Mouse (Mus musculus) embryonic facial prominence, embryonic 14.5 days (tissue): Measurements from ENCODE around the gene Ankrd27. TPM values are rescaled to one million over a fixed set of nuclear protein-coding genes. Genes with fewer than 3 reads are reported as not detected.

Experiments used
- ATAC-seq: fragments of 200-750 bp; cut with Nextera tagmentation; 2 replicates; pipeline ENCODE4 v1.8.0; 2017; ENCODE audit warnings: low read depth, moderate number of reproducible peaks, moderate TSS enrichment
- DNase-seq: peaks from one replicate; pipeline ENCODE4 v3.0.0-alpha.2; 2015; ENCODE audit warnings: low spot score
- H3K27ac ChIP-seq: fragments of 300-500 bp; sonication (generic); replicated peaks from 2 replicates; pipeline ENCODE4 v1.5.1; 2014; ENCODE audit warnings: low read depth, mild to moderate bottlenecking, low read length, moderate library complexity
- H3K27me3 ChIP-seq: fragments of 300-500 bp; sonication (generic); replicated peaks from 2 replicates; pipeline ENCODE4 v1.6.1; 2014; ENCODE audit warnings: low read length; ENCODE audit not compliant: control insufficient read depth, insufficient read depth
- H3K36me3 ChIP-seq: fragments of 300-500 bp; sonication (generic); 2 replicates; pipeline ENCODE4 v1.6.1; 2014; ENCODE audit warnings: low read length, mixed read lengths; ENCODE audit not compliant: control insufficient read depth, insufficient read depth
- H3K4me1 ChIP-seq: fragments of 300-500 bp; sonication (generic); 2 replicates; pipeline ENCODE4 v1.6.1; 2014; ENCODE audit warnings: antibody characterized with exemption, low read length; ENCODE audit not compliant: control insufficient read depth, insufficient read depth
- H3K4me2 ChIP-seq: fragments of 300-500 bp; sonication (generic); 2 replicates; pipeline ENCODE4 v1.6.1; 2014; ENCODE audit warnings: low read depth, mild to moderate bottlenecking, low read length, moderate library complexity, mixed read lengths
- H3K4me3 ChIP-seq: fragments of 300-500 bp; sonication (generic); 2 replicates; pipeline ENCODE4 v1.5.1; 2014; ENCODE audit warnings: low read depth, mild to moderate bottlenecking, low read length
- H3K9ac ChIP-seq: fragments of 300-500 bp; sonication (generic); 2 replicates; pipeline ENCODE4 v1.6.1; 2014; ENCODE audit warnings: low read depth, mild to moderate bottlenecking, low read length, moderate library complexity, mixed read lengths
- H3K9me3 ChIP-seq: fragments of 300-500 bp; sonication (generic); 2 replicates; pipeline ENCODE4 v1.6.1; 2016; ENCODE audit warnings: low read length; ENCODE audit not compliant: control insufficient read depth
- WGBS: fragments of 180-500 bp; shearing (Covaris S2); extraction: QIAGEN DNeasy Blood & Tissue Kit; methylation state at CpG from one replicate; pipeline ENCODE4 v1.1.7; 2014; 5-methylcytosine and 5-hydroxymethylcytosine counted together
- polyA plus RNA-seq: library from polyadenylated mRNA; unstranded; fragments of >200 nt; fragmentation: Nextera tagmentation; extraction: Ambion mirVana; gene quantifications from 2 replicates; pipeline ENCODE4 v1.2.1, GENCODE M21; 2014

Ankrd27 gene
- polyA plus RNA-seq, 1 experiment from 2014 or later: 42.0 TPM

DNA sequence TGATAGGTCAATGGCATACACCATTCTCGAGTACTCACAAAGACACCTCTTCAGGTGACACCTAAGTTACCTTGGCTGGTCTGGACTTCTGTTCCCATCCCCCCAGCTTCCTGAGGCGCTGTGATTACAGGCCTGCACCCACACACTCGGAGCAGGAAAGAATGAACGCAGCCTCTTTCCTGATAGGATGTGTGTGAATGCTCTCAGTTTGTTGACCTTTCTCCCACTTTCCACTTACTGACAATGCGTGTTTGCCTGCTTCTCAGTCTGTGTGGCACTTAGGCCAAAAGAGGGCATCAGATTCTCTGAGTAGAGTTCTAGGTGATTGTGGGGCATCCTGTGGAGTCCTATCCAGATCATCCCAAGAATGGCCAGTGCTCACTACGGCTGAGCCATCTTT is 54.0 kb downstream of the Ankrd27 start:
- H3K4me2 ChIP-seq: no peak overlapping the region
- H3K4me3 ChIP-seq: no peak overlapping the region
- no peaks in the 10 kb centered on the region for H3K4me1 ChIP-seq
- peaks cover 85% of the 10 kb centered on the region for H3K36me3 ChIP-seq
- 86% methylated on average over 6 of the region's 6 CpGs for WGBS
- DNase-seq: no peak
- no peaks in the 10 kb centered on the region for H3K9me3 ChIP-seq
- H3K27me3 ChIP-seq: no peaks in the 10 kb centered on the region
- ATAC-seq: no peak
- no peak overlapping the region for H3K27ac ChIP-seq
- H3K9ac ChIP-seq: no peak overlapping the region

DNA sequence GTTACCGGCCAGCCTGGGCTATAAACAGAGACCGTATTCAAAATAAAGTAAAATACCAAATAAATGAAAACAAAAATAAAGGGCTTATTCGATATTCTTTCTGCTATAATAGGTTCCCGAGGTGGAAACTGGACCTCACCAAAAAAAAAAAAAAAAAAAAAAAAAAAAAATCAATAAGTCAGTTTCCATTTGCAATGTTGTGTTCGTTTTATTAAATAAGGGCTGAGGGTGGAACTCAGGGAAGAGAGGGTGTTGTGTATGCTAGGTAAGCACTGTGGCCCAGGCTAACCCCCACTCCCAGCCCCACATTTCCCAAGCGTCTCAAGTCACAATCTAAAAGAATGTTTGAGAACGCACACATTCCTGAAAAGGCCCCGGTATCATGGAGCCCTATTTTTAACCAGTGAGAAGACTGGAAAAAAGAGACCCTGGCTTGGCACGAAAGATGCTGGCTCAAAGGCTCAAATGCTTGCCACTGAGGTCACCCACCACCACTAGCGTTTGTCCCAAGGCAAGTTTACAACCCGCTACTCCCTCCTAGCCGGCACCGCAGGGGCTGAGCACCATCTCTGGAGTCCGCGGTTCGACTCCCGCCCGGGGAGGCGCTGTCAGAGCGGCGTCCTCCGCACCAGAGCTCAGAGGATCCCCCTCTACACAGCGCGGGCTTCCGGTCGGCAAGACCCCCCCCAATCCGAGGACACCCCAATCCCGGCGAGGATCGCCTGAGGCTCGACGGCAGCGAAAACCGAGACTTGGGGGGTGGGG is 60.5 kb downstream of the Ankrd27 start:
- Histone ChIP-seq H3K4me2 (peak overlapping the region; percentile 71), H3K4me1 (no peaks in the 10 kb centered on the region), H3K36me3 (peaks cover 39% of the 10 kb centered on the region), H3K4me3 (peak overlapping the region; percentile 95), H3K27me3 (no peaks in the 10 kb centered on the region), H3K9ac (peak overlapping the region; percentile 95), H3K27ac (peak overlapping the region; percentile 76), H3K9me3 (no peaks in the 10 kb centered on the region)
- ATAC-seq (peak; percentile 50), DNase-seq (peak; percentile 26)
- 13% methylated on average over 23 of the region's 34 CpGs for WGBS

DNA sequence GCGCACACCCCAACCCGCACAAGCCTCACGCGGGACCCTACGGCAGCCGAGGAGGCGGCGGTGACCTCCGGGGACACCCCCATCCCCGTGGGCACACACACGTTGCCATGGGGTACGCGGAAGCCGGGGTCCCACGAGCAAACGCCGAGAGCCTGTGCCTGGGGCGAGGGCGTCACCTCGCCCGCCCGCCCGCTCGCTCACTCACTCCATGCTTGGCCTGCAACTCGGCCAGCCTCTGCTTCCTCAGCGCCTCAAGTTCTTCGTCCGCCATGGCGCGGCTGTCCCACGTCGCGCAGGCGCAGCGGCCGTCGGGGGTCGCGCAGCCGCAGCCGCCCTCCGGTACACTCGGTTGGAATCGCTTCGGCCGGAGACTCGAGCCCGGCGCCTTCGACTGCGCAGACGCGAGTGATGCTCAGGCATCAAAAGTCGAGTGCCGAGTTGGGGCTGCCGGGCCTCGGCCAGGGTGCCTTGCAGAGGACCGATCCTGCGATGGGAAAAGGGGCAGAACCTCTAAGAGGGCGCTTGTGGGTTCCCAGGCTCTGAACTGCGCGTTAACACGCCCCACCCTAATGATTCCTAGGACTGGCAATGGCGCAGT is 61.2 kb downstream of the Ankrd27 start, which contains the start of gene Pdcd5:
Gene Pdcd5, minus strand, starts transcription at position 421 of the 598 bp plus-strand sequence.
- Histone ChIP-seq H3K4me2 (peak within 1 kb of the TSS; percentile 71), H3K4me1 (no peaks in the 10 kb centered on the region), H3K36me3 (peaks cover 35% of the 10 kb centered on the region), H3K27ac (peak within 1 kb of the TSS; percentile 76), H3K9ac (peak within 1 kb of the TSS; percentile 95), H3K4me3 (peak within 1 kb of the TSS; percentile 95), H3K9me3 (no peaks in the 10 kb centered on the region), H3K27me3 (no peaks in the 10 kb centered on the region)
- DNase-seq (peak; percentile 97), ATAC-seq (peak; percentile 95)
- WGBS: 0% methylated on average over 34 of the region's 64 CpGs

DNA sequence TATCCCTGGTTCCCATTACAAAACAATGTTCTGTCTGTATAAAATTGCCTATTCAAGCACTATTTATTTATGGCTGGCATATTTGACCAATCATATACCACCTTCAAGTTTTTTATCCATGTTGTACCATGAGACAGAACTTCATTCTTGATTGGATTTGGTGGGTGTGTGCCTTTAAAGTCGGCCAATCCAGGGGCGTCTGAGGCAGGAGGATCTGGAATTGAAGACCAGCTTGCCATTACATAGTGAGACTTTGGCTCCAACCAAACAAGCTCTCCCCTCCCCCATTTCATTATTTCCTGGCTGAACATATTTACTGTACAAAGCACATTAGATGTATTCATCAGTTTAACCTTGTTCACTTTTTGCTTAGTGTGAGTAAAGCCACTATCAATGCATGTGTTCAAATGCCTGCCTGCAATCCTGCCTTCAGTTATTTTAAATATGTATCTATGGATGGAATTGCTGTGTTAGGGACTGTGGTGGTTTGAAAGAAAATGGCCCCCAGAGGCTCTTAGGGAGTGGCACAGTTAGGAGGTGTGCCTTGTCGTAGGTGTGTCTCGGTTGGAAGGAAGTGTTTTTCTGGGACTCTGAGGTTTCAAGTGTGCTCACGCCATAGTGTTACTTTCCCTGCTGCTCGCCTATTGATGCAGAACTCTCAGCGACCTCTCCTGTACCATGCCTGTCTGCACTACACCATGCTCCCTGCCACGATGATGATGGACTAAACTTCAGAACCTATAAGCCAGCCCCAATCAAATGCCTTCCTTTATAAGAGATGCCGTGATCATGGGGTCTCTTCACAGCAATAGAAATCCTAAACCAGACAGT is 62.4 kb downstream of the Ankrd27 start:
- Histone ChIP-seq H3K9ac (no peak overlapping the region), H3K4me1 (no peaks in the 10 kb centered on the region), H3K4me2 (no peak overlapping the region), H3K27ac (no peak overlapping the region), H3K9me3 (no peaks in the 10 kb centered on the region), H3K36me3 (peaks cover 22% of the 10 kb centered on the region), H3K27me3 (no peaks in the 10 kb centered on the region), H3K4me3 (no peak overlapping the region)
- ATAC-seq (no peak), DNase-seq (no peak)
- 74% methylated on average over 9 of the region's 9 CpGs for WGBS

DNA sequence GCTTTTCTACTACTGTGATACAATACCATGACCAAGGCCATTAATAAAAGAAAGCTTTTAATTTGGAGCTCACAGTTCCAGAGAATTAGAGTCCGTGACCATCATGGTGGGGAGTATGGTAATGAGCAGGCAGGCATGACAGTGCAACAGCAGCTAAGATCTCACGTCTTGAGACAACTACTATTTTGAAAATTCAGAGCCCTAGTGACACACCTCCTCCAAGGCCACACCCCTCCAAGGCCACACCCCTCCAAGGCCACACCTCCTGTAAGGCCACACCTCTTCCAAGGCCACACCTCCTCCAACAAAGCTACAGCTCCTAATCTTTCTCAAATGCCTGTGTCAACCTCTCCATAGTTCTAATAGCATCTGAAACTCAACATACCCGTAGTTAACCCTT is 63.0 kb downstream of the Ankrd27 start:
- Histone ChIP-seq H3K9ac (no peak overlapping the region), H3K9me3 (no peaks in the 10 kb centered on the region), H3K27me3 (no peaks in the 10 kb centered on the region), H3K36me3 (peaks cover 16% of the 10 kb centered on the region), H3K27ac (no peak overlapping the region), H3K4me2 (no peak overlapping the region), H3K4me1 (no peaks in the 10 kb centered on the region), H3K4me3 (no peak overlapping the region)
- 47% methylated on average over 3 of the region's 3 CpGs for WGBS
- DNase-seq (no peak), ATAC-seq (no peak)

DNA sequence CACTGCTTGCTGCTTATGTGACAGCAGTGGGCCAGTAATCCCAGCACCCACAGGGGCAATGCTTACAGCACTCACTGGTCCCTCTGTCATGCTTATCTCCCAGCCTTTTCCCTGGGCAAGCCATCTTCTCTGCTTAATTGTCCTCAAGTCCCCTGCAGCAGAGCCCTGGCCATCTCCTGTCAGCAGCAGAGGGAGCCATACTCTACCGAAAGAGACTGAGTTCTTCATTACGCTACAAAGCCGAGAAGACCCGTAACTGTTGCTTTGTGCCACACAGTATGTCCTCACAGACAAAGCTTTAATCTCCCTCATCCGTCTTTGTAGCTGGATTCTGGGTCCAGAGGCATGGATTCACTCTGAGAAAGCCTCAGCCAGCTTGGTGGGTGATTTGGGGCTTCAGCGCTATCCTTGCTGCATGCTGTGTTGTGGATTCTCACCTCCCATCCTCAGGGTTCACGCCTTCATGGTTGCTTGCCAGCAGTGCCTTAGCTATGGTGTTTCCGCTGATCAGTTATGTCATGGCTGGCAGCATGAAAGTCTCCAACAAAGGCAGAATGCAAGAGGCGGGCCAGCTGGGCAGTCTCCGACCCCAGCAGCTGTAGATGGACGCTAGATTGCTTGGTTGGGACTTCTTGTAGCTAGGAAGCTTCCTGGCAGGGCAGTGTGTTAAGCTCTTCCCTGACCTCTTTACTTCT is 64.8 kb downstream of the Ankrd27 start:
- Histone ChIP-seq H3K9me3 (no peaks in the 10 kb centered on the region), H3K27ac (no peak overlapping the region), H3K36me3 (no peaks in the 10 kb centered on the region), H3K4me3 (no peak overlapping the region), H3K9ac (no peak overlapping the region), H3K4me2 (no peak overlapping the region), H3K4me1 (no peaks in the 10 kb centered on the region), H3K27me3 (no peaks in the 10 kb centered on the region)
- ATAC-seq (no peak), DNase-seq (no peak)
- 72% methylated on average over 11 of the region's 11 CpGs for WGBS

DNA sequence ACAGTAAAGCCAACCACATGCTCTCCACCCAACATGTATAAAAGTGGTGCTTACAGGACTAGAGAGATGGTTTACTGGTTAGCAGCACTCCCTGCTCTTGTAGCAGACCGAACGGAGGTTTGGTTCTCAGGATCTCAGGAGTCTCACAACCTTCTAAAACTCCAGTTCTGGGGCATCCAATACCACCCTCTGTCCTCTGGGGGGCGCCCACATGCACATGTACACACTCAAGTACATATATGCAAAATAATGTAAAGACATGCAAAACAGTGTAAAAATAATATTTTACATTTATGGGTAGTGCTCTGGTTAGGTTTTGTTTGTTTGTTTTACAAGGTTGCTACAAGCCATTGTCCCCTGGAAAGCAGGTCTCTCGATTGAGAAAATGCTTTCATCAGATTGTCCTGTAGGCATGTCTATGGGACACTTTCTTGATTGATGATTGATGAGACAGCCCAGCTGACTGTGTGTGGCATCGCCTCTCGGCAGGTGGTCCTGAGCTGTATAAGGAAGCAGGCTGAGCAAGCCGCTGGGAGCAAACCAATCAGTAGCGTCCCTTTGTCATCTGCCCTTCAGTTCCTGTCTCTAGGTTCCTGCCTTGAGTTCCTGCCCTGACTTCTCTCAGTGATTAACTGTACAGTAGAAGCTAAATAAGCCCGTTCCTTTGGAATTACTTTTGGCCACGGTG is 65.7 kb downstream of the Ankrd27 start:
- H3K4me2 ChIP-seq: no peak overlapping the region
- no peak overlapping the region for H3K27ac ChIP-seq
- no peaks in the 10 kb centered on the region for H3K36me3 ChIP-seq
- no peaks in the 10 kb centered on the region for H3K9me3 ChIP-seq
- H3K4me1 ChIP-seq: no peaks in the 10 kb centered on the region
- no peak overlapping the region for H3K9ac ChIP-seq
- H3K4me3 ChIP-seq: no peak overlapping the region
- 76% methylated on average over 10 of the region's 10 CpGs for WGBS
- ATAC-seq (no peak), DNase-seq (no peak)
- no peaks in the 10 kb centered on the region for H3K27me3 ChIP-seq

DNA sequence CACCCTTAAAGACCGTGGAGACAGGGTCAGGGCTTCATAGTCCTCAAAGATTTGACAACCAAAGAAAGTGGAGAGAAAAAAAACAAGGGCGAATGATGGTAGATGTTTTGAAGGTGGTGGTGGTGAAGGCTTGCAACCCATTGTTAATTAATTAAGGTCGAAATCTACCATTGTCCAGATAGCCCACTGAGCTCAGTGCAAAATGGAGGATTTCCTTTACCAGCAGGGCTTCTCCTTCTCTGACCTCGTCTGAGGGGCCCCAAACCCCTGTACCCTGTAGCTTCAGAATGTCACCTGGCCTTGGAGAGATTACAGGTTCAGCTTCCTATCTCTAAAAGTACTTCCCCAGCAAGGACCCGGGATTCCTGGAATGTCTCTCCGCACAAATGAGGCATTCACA is 71.8 kb downstream of the Ankrd27 start:
- no peak overlapping the region for H3K4me3 ChIP-seq
- ATAC-seq: no peak
- H3K9me3 ChIP-seq: peaks cover 6% of the 10 kb centered on the region; the same call in 1 of the 2 replicates
- H3K4me1 ChIP-seq: no peaks in the 10 kb centered on the region
- no peak overlapping the region for H3K9ac ChIP-seq
- no peaks in the 10 kb centered on the region for H3K36me3 ChIP-seq
- no peaks in the 10 kb centered on the region for H3K27me3 ChIP-seq
- no peak for DNase-seq
- WGBS: 52% methylated on average over 6 of the region's 6 CpGs
- no peak overlapping the region for H3K27ac ChIP-seq
- H3K4me2 ChIP-seq: no peak overlapping the region
